Mouse (Mus musculus) right cerebral cortex, postnatal 4 days (tissue): ENCODE measurements around the gene Cysltr1.

Experiments used
- DNase-seq: peaks from one replicate; pipeline ENCODE4 v3.0.0-alpha.2; 2022

Cysltr1 gene

GRCm38 (mm10) chrX:106603386-106603785 lies at the start of gene Cysltr1:
TSS of gene Cysltr1 (minus strand) at chrX:106603679.
- no peak for DNase-seq

- DNase-seq, result no peak
These were observed 31.5 kb upstream of the Cysltr1 start for GRCm38 (mm10) chrX:106634799-106635541.

- DNase-seq, result no peak
These were observed 30.1 kb upstream of the Cysltr1 start for GRCm38 (mm10) chrX:106633543-106633942.

- DNase-seq, result no peak
These were observed 25.0 kb upstream of the Cysltr1 start for GRCm38 (mm10) chrX:106628514-106628913.

- DNase-seq, result no peak
These were observed 20.2 kb upstream of the Cysltr1 start for GRCm38 (mm10) chrX:106623667-106624066.

GRCm38 (mm10) chrX:106622512-106622911 lies 19.0 kb upstream of the Cysltr1 start:
- no peak for DNase-seq

GRCm38 (mm10) chrX:106602574-106603258 lies 763 bp downstream of the Cysltr1 start:
- no peak for DNase-seq

- no peak for DNase-seq
These were observed 7.6 kb downstream of the Cysltr1 start for GRCm38 (mm10) chrX:106595904-106596303.

- no peak for DNase-seq
These were observed 9.6 kb downstream of the Cysltr1 start for GRCm38 (mm10) chrX:106593914-106594313.

- no peak for DNase-seq
These were observed 20.6 kb downstream of the Cysltr1 start, which contains the start of gene Gm5127 for GRCm38 (mm10) chrX:106582886-106583285. TSS of gene Gm5127 (plus strand) at chrX:106583186.

- DNase-seq, result no peak
These were observed 21.3 kb downstream of the Cysltr1 start for GRCm38 (mm10) chrX:106582197-106582596.

- no peak for DNase-seq
These were observed 23.1 kb downstream of the Cysltr1 start for GRCm38 (mm10) chrX:106580410-106580809.

- no peak for DNase-seq
These were observed 24.5 kb downstream of the Cysltr1 start for GRCm38 (mm10) chrX:106578966-106579365.

GRCm38 (mm10) chrX:106555457-106555856 lies 48.0 kb downstream of the Cysltr1 start:
- DNase-seq, result no peak

GRCm38 (mm10) chrX:106536359-106536758 lies 67.1 kb downstream of the Cysltr1 start:
- no peak for DNase-seq
